Mouse (Mus musculus) hindbrain, embryonic 10.5 days (tissue): ENCODE data around the gene Hbq1b. TPM values are rescaled to one million over a fixed set of nuclear protein-coding genes. Genes with fewer than 3 reads are reported as not detected.
"Not testable (repeated sequence)": the region's sequence is repeated elsewhere in the genome, so short reads cannot be mapped to it uniquely, and the experiment has no call there.

Experiments
- DNase-seq: peaks from one replicate; pipeline ENCODE4 v3.0.0-alpha.2; 2017; ENCODE audit warnings: low spot score
- H3K27ac ChIP-seq: fragments of 300-500 bp; sonication (generic); 2 replicates; pipeline ENCODE4 v1.5.1; 2016; ENCODE audit warnings: mild to moderate bottlenecking, moderate library complexity
- H3K27me3 ChIP-seq: fragments of 300-500 bp; sonication (generic); 2 replicates; pipeline ENCODE4 v1.6.1; 2016; ENCODE audit warnings: mild to moderate bottlenecking; ENCODE audit not compliant: poor library complexity, insufficient read depth, severe bottlenecking
- H3K36me3 ChIP-seq: fragments of 300-500 bp; sonication (generic); 2 replicates; pipeline ENCODE4 v1.6.1; 2016; ENCODE audit warnings: mild to moderate bottlenecking, moderate library complexity
- H3K4me1 ChIP-seq: fragments of 300-500 bp; sonication (generic); replicated peaks from 2 replicates; pipeline ENCODE4 v1.6.1; 2016; ENCODE audit warnings: mild to moderate bottlenecking
- H3K4me3 ChIP-seq: fragments of 300-500 bp; sonication (generic); 2 replicates; pipeline ENCODE4 v1.5.1; 2016; ENCODE audit warnings: mild to moderate bottlenecking, moderate library complexity
- H3K9me3 ChIP-seq: fragments of 300-500 bp; sonication (generic); 2 replicates; pipeline ENCODE4 v1.6.1; 2016; ENCODE audit warnings: mild to moderate bottlenecking, moderate library complexity
- WGBS: fragments of 180-500 bp; shearing (Covaris S2); methylation state at CpG from one replicate; pipeline ENCODE4 v1.1.7; 2016; 5-methylcytosine and 5-hydroxymethylcytosine counted together
- polyA plus RNA-seq: library from polyadenylated mRNA; unstranded; fragments of >200 nt; fragmentation: Nextera tagmentation; extraction: Ambion mirVana; gene quantifications from 2 replicates; pipeline ENCODE4 v1.2.1, GENCODE M21; 2016

Gene Hbq1b
- polyA plus RNA-seq, result 6.2 and 6.4 TPM in 2 replicates

DNA sequence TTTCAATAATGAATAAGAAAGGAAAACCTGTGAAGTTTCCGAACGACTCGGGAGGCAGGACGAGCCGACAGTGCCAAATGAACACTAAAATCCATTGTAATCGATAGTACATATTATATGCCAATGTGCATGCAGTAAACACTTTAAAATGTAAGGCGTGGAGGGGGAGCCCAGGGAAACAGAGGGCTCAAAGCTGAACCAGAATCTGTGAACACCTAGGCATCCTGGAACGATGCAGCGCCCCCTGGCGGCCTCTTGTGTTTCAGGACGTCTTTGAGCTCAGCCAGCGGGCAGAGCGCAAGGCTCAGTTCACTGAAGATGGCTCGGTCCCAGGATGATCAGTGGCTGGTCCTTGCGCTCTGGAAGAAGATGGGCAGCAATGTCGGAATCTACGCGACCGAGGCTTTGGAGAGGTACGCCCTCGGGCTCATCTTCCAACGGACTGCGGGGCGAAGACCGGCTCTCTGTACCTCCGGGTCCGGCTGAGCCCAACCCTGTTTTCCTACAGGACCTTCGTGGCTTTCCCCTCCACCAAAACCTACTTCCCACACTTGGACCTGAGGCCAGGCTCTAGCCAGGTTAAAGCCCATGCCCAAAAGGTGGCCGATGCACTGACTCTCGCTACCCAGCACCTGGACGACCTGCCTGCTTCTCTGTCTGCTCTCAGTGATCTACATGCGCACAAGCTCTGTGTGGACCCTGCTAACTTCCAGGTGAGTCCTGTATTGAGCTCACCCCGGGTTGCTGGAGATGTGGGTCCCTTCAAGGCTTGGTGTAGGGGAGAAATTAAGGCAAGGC is at the start of gene Hbq1b:
TSS of gene Hbq1b (plus strand) at position 271 of the 798 bp plus-strand sequence.
- WGBS, result 23% methylated on average over 31 of the region's 33 CpGs
- not testable (repeated sequence) for H3K36me3 ChIP-seq, H3K9me3 ChIP-seq, H3K4me1 ChIP-seq
- Histone ChIP-seq H3K27ac (0 out of 2 replicates have a peak within 1 kb of the TSS, but pooled peaks have one; percentile 45), H3K27me3 (peaks cover 16% of the 10 kb centered on the region), H3K4me3 (peak within 1 kb of the TSS; percentile 43)
- peak; percentile 66 for DNase-seq

DNA sequence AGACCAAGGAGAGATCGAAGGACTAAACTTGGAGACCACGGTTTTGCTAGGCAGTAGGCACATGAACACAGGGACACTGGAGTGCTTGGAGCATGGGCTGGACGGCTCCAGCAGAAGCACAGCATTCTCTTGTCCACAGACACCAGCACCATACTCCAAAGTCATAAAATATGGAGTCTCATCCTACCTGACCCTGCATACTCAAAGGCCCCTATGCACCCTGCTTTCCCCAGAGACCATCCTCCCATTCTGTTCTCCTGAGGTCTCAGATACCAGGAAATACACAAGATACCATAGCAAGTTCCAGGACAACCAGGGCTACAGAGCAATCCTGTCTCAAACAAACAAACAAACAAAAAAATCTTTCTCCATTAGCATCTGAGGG is 49.4 kb upstream of the Hbq1b start:
- Histone ChIP-seq H3K27ac (no peak overlapping the region), H3K4me1 (0 out of 2 replicates have a peak, but pooled peaks cover 4% of the 10 kb centered on the region), H3K36me3 (peaks cover 98% of the 10 kb centered on the region), H3K9me3 (no peaks in the 10 kb centered on the region), H3K4me3 (no peak overlapping the region), H3K27me3 (no peaks in the 10 kb centered on the region)
- DNase-seq, result no peak
- WGBS, result 92% methylated on average over 3 of the region's 3 CpGs

DNA sequence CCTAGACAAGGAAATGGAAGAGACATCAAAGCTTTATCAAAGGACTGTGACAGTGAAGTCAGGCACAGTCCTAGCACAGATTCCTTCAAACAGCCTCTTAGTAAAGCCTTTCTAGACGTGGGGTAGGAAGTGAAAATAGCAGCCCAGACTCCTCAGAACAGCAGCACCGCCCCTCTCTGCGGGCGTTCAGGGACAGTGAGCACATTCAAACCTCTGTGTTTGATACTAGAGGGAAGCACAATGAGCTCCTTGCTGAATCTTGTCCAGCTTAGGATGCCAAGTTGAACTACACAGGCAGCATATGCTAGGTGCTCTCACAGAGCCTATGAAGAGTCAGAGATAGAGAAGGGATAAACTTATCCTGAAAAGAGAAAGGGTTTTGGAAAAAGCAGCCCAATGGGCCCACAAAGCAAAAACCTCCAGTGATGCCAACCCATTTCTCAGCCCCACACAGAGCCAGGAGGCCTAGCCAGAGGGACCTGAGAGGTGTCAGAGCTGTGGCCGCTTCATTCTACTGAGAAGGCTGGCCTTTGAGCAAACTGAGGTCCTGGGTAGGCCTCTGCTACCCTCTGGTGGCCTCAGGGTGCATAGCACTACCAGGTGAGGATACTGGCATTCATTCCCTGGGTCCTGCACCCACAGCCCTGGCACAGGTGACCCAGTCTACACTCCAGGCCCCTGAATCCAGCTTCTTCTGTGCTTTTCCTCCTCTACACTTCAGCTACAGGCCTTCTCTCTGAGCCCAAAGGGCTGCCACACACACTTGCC is 48.5 kb upstream of the Hbq1b start:
- H3K36me3 ChIP-seq, result peaks cover 98% of the 10 kb centered on the region
- 67% methylated on average over 5 of the region's 5 CpGs for WGBS
- DNase-seq, result peak; percentile 72

DNA sequence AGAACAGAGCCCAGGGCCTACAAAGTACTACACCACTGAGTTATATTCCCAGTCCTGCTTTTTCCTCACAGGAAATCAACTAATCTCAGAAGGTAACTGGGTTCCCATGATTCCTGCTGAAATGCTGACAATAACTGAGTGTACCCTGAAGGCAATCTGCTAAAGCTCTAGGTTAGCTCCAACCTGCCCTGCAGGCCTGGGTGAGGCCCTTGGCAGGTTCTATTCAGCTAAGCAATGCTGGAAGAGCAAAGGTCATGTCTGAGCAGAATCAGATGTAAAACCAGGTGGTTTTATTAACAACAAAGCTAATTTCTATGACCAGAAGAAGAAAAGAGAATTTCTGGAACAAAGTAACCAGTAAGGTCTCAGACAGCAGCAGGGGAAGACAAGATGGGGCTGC is 45.4 kb upstream of the Hbq1b start:
- H3K4me3 ChIP-seq, result no peak overlapping the region
- DNase-seq, result no peak
- H3K27ac ChIP-seq, result no peak overlapping the region
- no peaks in the 10 kb centered on the region for H3K9me3 ChIP-seq
- peaks cover 97% of the 10 kb centered on the region for H3K36me3 ChIP-seq
- H3K27me3 ChIP-seq, result no peaks in the 10 kb centered on the region
- H3K4me1 ChIP-seq, result peaks cover 17% of the 10 kb centered on the region; the same call in 1 of the 2 replicates

More for the DNA sequence above, 48.5 kb upstream of the Hbq1b start:
- no peaks in the 10 kb centered on the region for H3K9me3 ChIP-seq
- no peak overlapping the region for H3K27ac ChIP-seq
- no peaks in the 10 kb centered on the region for H3K27me3 ChIP-seq
- H3K4me3 ChIP-seq, result no peak overlapping the region
- H3K4me1 ChIP-seq, result 0 out of 2 replicates have a peak, but pooled peaks cover 6% of the 10 kb centered on the region

DNA sequence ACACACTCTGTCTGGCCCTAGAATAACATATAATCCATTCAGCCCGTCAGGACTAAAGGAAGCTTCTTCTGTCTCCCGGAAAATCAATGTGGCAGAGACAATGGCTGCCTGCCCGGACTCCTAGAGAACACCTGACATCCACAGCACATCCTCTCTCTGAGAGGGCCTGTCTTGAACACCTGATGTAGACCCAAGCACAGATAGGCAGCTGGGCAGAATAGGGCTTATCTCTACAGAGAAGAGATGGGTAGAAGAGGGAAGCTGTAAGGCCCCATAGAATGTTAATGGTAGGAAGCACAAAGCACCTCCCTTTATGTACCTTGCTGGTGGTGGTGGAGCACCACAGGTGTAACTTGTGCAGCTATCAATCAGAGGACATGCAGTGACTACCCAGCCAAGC is 44.6 kb upstream of the Hbq1b start:
- Histone ChIP-seq H3K4me3 (no peak overlapping the region), H3K36me3 (peaks cover 97% of the 10 kb centered on the region), H3K4me1 (peaks cover 17% of the 10 kb centered on the region; the same call in 1 of the 2 replicates), H3K9me3 (no peaks in the 10 kb centered on the region), H3K27ac (no peak overlapping the region), H3K27me3 (no peaks in the 10 kb centered on the region)
- no peak for DNase-seq
- WGBS, result 84% methylated on average over 3 of the region's 3 CpGs

DNA sequence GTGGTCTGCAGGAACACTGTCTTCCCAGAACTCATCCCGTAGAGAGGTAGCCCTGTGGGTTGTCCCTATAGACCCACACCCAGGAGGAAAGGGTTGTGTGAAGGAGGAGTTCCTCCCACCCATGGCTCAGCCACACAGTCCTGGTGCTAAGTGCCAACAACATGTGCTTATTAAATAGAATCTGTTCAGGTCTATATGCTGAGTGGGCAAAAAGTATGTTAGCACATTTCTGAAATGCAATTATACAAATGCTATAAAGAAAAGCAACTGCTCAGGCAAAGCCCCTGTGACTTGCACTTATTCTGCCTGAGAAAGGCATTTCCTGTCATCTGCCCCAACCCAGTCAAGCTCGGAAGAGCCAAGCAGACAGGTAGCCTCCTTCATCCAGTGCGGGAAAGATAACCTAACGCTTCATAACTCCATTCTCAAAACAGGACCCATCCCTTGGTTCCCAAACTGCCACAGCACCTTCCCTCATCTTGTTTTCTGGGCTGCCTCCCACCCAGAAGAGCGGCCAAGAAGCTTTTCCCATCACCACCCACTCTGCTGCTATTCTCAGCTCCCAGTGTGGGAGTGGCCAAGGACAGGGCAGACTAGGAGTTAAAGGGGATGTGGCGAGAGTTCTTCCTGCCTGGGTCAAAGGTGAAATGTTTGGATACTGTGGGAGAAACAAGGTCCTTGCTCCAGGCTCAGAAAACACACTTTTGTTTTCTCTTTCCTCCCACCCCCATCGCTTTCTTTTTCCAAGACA is 43.4 kb upstream of the Hbq1b start:
- Histone ChIP-seq H3K4me3 (no peak overlapping the region), H3K4me1 (peaks cover 17% of the 10 kb centered on the region; the same call in 1 of the 2 replicates), H3K9me3 (no peaks in the 10 kb centered on the region), H3K27me3 (no peaks in the 10 kb centered on the region), H3K36me3 (peaks cover 97% of the 10 kb centered on the region), H3K27ac (peak overlapping the region; percentile 67; the same call in 1 of the 2 replicates)
- no peak for DNase-seq
- 66% methylated on average over 7 of the region's 7 CpGs for WGBS

DNA sequence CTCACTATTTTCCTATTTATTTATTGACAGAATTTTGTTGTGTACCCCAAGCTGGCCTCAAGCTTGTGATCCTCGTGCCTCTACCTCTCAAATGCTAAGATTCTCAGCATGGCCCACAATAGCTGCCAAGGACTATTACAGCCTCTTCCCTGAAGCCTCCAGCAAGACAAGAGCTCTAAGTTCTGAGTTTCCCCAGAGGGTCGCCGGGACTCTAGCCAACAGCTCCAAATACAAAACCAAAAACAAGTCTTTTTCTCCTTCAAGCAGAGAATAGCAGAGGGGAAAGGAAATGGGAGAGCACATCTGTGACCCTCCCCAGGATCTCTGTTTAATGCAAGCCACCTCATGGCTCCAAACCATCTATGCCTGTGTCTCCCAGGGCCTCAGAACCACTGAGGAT is 42.7 kb upstream of the Hbq1b start:
- H3K36me3 ChIP-seq, result peaks cover 97% of the 10 kb centered on the region
- no peaks in the 10 kb centered on the region for H3K9me3 ChIP-seq
- WGBS, result 82% methylated on average over 3 of the region's 3 CpGs
- H3K4me3 ChIP-seq, result no peak overlapping the region
- no peak for DNase-seq
- H3K27me3 ChIP-seq, result no peaks in the 10 kb centered on the region
- peak overlapping the region; percentile 67; the same call in 1 of the 2 replicates for H3K27ac ChIP-seq
- H3K4me1 ChIP-seq, result peaks cover 17% of the 10 kb centered on the region; the same call in 1 of the 2 replicates

DNA sequence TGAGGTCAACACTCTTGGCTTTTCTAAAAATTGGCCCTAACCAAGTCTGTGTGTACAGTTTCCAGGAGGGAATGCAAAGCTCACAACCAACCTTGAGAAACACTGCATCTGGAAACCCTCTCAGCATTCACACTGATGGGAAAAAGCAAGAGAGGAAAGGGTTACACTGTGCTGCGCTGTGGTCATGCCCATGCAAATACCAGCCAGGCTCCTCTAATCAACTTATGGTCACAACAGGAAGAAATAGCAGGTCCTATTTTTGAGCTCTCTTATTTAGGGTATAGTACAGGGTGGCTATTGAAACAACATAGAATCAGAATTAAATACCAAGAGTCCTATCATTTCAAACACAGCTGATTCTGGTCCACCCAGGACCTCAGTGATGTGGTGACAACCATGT is 42.1 kb upstream of the Hbq1b start:
- Histone ChIP-seq H3K4me3 (no peak overlapping the region), H3K4me1 (peaks cover 17% of the 10 kb centered on the region; the same call in 1 of the 2 replicates), H3K27me3 (no peaks in the 10 kb centered on the region), H3K36me3 (peaks cover 98% of the 10 kb centered on the region), H3K9me3 (no peaks in the 10 kb centered on the region), H3K27ac (peak overlapping the region; percentile 67; the same call in 1 of the 2 replicates)
- WGBS, result 86% methylated on average over 1 of the region's 1 CpGs
- no peak for DNase-seq

DNA sequence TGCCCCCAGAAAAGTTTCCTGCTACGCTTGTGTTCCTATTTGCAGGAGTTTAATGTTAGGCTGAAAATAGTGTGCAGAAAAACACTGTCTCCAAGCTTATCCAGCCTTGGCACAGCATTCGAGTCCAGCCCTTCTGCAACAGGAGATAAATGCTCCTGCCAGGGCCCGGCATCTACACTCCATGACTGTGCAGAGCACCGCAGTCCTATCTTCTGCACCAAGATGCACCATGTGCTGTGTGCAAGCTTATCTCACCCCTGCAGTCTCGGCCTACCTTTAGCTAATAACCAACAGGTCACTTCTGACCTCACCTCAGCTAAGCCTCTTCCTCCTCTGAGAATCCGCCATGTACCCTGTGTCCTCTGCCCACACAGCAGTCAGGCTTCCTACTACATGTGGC is 41.2 kb upstream of the Hbq1b start:
- WGBS, result 92% methylated on average over 6 of the region's 6 CpGs
- no peak overlapping the region for H3K4me3 ChIP-seq
- H3K4me1 ChIP-seq, result peaks cover 17% of the 10 kb centered on the region; the same call in 1 of the 2 replicates
- no peaks in the 10 kb centered on the region for H3K27me3 ChIP-seq
- DNase-seq, result no peak
- peaks cover 98% of the 10 kb centered on the region for H3K36me3 ChIP-seq
- no peaks in the 10 kb centered on the region for H3K9me3 ChIP-seq
- 0 out of 2 replicates have a peak overlapping the region, but pooled peaks have one; percentile 50 for H3K27ac ChIP-seq

DNA sequence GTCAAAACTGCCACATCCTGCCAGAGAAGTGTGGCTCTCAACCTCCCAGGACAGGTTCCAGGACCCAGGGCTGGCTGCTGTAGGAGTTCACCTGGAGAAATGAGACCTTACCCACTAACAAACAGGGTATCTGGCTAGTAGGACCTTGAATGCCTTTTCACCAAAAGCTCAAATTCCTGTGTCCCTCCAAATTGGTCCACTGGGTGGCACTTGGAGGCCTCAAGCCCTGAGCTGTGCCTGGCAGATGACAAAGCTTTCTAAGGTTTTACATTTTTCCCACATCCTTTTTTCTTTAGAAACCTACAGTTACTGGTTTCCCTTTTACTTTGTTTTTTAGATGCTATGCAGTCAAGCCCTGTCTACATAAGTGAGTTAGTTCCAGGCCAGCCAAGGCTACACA is 39.7 kb upstream of the Hbq1b start:
- Histone ChIP-seq H3K27ac (peak overlapping the region; percentile 30; the same call in 1 of the 2 replicates), H3K27me3 (no peaks in the 10 kb centered on the region), H3K4me3 (no peak overlapping the region), H3K9me3 (no peaks in the 10 kb centered on the region), H3K4me1 (peaks cover 17% of the 10 kb centered on the region; the same call in 1 of the 2 replicates), H3K36me3 (peaks cover 98% of the 10 kb centered on the region)
- DNase-seq, result no peak

DNA sequence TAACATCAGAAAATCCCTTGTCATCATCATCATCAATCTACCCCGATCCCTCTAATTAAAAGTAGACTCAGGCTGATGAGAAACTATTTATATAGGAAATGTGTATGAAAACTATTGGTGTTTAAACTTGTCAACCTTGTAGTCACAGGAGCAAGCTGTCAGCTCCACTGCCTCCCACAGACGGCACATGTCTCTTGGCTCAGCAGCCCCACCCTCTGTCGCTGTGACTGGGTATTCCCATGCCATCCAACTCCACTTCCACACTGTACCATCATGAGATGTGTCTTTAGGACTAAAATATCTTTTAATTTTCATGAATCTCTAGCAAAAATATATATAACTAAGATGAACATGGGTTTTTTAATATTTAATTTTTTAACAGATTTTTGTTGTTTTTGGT is 38.4 kb upstream of the Hbq1b start:
- H3K4me1 ChIP-seq, result peaks cover 11% of the 10 kb centered on the region; the same call in 1 of the 2 replicates
- no peak for DNase-seq
- H3K4me3 ChIP-seq, result no peak overlapping the region
- H3K36me3 ChIP-seq, result peaks cover 98% of the 10 kb centered on the region
- H3K27ac ChIP-seq, result no peak overlapping the region
- 85% methylated on average over 3 of the region's 3 CpGs for WGBS
- no peaks in the 10 kb centered on the region for H3K9me3 ChIP-seq
- no peaks in the 10 kb centered on the region for H3K27me3 ChIP-seq
